Mouse (Mus musculus) neural tube, embryonic 12.5 days (tissue): ENCODE measurements around the gene 3110040M04Rik. TPM values are rescaled to one million over a fixed set of nuclear protein-coding genes. Genes with fewer than 3 reads are reported as not detected.

Source experiments
- ATAC-seq: fragments of 200-750 bp; cut with Nextera tagmentation; 2 replicates; pipeline ENCODE4 v1.8.0; 2017; ENCODE audit warnings: low read depth, mild to moderate bottlenecking, moderate TSS enrichment, moderate library complexity; ENCODE audit not compliant: low FRiP score
- H3K27ac ChIP-seq: fragments of 300-500 bp; sonication (generic); 2 replicates; pipeline ENCODE4 v1.5.1; 2016
- H3K27me3 ChIP-seq: fragments of 300-500 bp; sonication (generic); replicated peaks from 2 replicates; pipeline ENCODE4 v1.6.1; 2016; ENCODE audit warnings: mild to moderate bottlenecking
- H3K36me3 ChIP-seq: fragments of 300-500 bp; sonication (generic); 2 replicates; pipeline ENCODE4 v1.6.1; 2016; ENCODE audit warnings: mild to moderate bottlenecking
- H3K4me1 ChIP-seq: fragments of 300-500 bp; sonication (generic); 2 replicates; pipeline ENCODE4 v1.6.1; 2016
- H3K4me2 ChIP-seq: fragments of 300-500 bp; sonication (generic); replicated peaks from 2 replicates; pipeline ENCODE4 v1.6.1; 2016; ENCODE audit warnings: mild to moderate bottlenecking
- H3K4me3 ChIP-seq: fragments of 300-500 bp; sonication (generic); 2 replicates; pipeline ENCODE4 v1.5.1; 2016
- H3K9ac ChIP-seq: fragments of 300-500 bp; sonication (generic); 2 replicates; pipeline ENCODE4 v1.6.1; 2016; ENCODE audit warnings: mild to moderate bottlenecking
- H3K9me3 ChIP-seq: fragments of 300-500 bp; sonication (generic); 2 replicates; pipeline ENCODE4 v1.6.1; 2016; ENCODE audit warnings: mild to moderate bottlenecking
- WGBS: fragments of 180-500 bp; shearing (Covaris S2); methylation state at CpG from one replicate; pipeline ENCODE4 v1.1.7; 2016; 5-methylcytosine and 5-hydroxymethylcytosine counted together
- polyA plus RNA-seq: library from polyadenylated mRNA; unstranded; fragments of >200 nt; fragmentation: Nextera tagmentation; extraction: Ambion mirVana; gene quantifications from 2 replicates; pipeline ENCODE4 v1.2.1, GENCODE M21; 2016

The 3110040M04Rik gene
- polyA plus RNA-seq, 1 experiment from 2014 or later, result not detected

DNA sequence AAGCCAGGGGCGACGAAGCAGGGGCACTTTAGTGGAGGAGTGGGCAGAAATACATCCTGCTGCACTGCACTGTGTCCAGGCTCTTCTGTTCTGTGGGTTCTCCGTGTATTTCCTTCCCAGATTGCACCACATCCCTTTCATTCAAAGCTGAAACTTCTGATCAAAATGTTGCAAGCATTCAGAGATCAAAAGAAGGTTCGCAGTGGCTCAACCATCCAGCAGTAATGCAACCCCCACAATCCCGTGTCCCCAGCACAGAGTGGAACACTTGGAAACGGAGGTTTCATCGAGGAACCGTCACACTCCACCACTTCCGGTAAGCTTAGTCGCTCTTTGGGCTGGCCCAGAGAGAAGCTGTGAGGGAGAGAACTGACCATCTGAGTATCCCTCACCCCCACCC lies 41.2 kb downstream of the 3110040M04Rik start:
- no peak overlapping the region for H3K4me3 ChIP-seq
- no peaks in the 10 kb centered on the region for H3K27me3 ChIP-seq
- H3K9me3 ChIP-seq, result no peaks in the 10 kb centered on the region
- H3K4me2 ChIP-seq, result no peak overlapping the region
- no peak for ATAC-seq
- no peak overlapping the region for H3K27ac ChIP-seq
- no peaks in the 10 kb centered on the region for H3K36me3 ChIP-seq
- no peak overlapping the region for H3K9ac ChIP-seq
- H3K4me1 ChIP-seq, result no peaks in the 10 kb centered on the region
- 87% methylated on average over 10 of the region's 10 CpGs for WGBS

DNA sequence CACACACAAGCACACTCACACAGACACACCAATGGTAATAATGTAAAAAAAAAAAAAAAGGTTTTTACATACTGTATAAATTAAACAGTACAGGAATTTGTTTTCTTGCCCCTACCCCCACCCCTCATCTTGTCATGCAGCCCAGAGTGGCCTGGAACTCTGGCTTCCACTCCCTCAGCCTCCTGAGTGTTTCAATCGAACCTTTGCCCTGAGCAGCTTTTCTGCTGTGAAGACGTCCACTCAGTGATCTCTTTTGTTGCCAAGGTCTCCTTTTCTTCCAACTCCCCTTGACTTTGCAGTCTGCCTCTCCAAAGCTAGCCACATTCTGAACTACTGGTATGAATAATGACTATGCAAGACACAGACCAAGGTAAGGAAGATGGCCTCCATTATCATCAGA lies 41.9 kb downstream of the 3110040M04Rik start:
- no peak overlapping the region for H3K4me2 ChIP-seq
- H3K9me3 ChIP-seq, result no peaks in the 10 kb centered on the region
- H3K9ac ChIP-seq, result no peak overlapping the region
- H3K27me3 ChIP-seq, result no peaks in the 10 kb centered on the region
- 72% methylated on average over 2 of the region's 2 CpGs for WGBS
- no peak for ATAC-seq
- no peaks in the 10 kb centered on the region for H3K4me1 ChIP-seq
- H3K27ac ChIP-seq, result no peak overlapping the region
- H3K4me3 ChIP-seq, result no peak overlapping the region
- no peaks in the 10 kb centered on the region for H3K36me3 ChIP-seq

GRCm38 (mm10) chr1:151250109-151250508 lies 46.2 kb downstream of the 3110040M04Rik start:
- no peak for ATAC-seq
- Histone ChIP-seq H3K4me1 (no peaks in the 10 kb centered on the region), H3K27ac (no peak overlapping the region), H3K9me3 (no peaks in the 10 kb centered on the region), H3K4me2 (no peak overlapping the region), H3K4me3 (no peak overlapping the region), H3K9ac (no peak overlapping the region), H3K27me3 (no peaks in the 10 kb centered on the region), H3K36me3 (no peaks in the 10 kb centered on the region)
- 89% methylated on average over 3 of the region's 3 CpGs for WGBS

DNA sequence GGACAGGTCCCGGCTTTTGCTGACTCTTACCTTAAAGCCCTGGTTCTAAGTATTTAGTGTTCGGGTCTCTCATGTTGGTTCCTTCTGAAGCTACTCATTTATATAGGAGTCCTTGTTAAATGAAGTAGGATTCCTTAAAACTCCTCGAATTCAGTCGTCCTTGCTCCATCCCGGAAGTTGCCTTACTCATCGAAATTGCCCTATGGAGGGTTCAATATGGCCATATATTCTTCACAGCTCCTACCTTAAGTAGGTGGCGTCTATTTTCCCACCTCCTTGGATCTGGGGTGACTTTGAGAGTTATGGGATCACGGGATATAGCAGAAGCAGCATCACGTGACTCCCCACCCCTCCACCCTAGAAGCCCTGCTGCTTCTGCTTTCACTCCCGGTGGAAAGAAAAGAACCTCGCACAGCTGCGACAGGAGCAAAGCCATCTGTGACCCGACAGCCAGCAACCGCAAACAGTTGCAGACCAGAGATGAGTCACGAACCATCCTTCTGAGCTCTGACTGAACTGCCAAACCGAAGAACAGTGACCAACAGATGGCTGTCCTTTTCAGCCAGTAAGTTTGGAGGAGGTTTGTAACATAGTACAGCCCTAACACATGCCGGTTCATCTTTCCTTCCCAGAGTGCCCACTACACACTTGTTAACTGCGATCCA lies 46.7 kb downstream of the 3110040M04Rik start:
- H3K4me3 ChIP-seq, result no peak overlapping the region
- H3K9me3 ChIP-seq, result no peaks in the 10 kb centered on the region
- no peak overlapping the region for H3K9ac ChIP-seq
- H3K27me3 ChIP-seq, result no peaks in the 10 kb centered on the region
- 57% methylated on average over 18 of the region's 18 CpGs for WGBS
- H3K4me1 ChIP-seq, result no peaks in the 10 kb centered on the region
- H3K27ac ChIP-seq, result no peak overlapping the region
- no peaks in the 10 kb centered on the region for H3K36me3 ChIP-seq
- peak; percentile 63; the same call in 1 of the 2 replicates for ATAC-seq
- peak overlapping the region; percentile 28; the same call in 1 of the 2 replicates for H3K4me2 ChIP-seq

GRCm38 (mm10) chr1:151251194-151252010 lies 47.5 kb downstream of the 3110040M04Rik start:
- Histone ChIP-seq H3K4me2 (peak overlapping the region; percentile 28; the same call in 1 of the 2 replicates), H3K27me3 (no peaks in the 10 kb centered on the region), H3K36me3 (no peaks in the 10 kb centered on the region), H3K9ac (no peak overlapping the region), H3K9me3 (no peaks in the 10 kb centered on the region), H3K4me1 (no peaks in the 10 kb centered on the region), H3K27ac (no peak overlapping the region), H3K4me3 (no peak overlapping the region)
- ATAC-seq, result 0 out of 2 replicates have a peak, but pooled peaks have one; percentile 26
- 81% methylated on average over 14 of the region's 14 CpGs for WGBS

Other genes starting within 250 kb of the 3110040M04Rik start
- gene Hmcn1, start 210.7 kb upstream of the 3110040M04Rik start, polyA plus RNA-seq, result 8.8 and 9.1 TPM in 2 replicates
- 0.54 and 1.1 TPM in 2 replicates for gene Gm47985, start 21.6 kb upstream of the 3110040M04Rik start, polyA plus RNA-seq
- gene Gm8947, start 11.7 kb upstream of the 3110040M04Rik start, polyA plus RNA-seq, result 0.28 TPM in 1 of 2 replicates, not detected in the other
- gene Gm47995, start 5.7 kb upstream of the 3110040M04Rik start, polyA plus RNA-seq, result 0.32 TPM in 1 of 2 replicates, not detected in the other
- gene Gm47996, start 6.0 kb downstream of the 3110040M04Rik start, polyA plus RNA-seq, result not detected in 2 replicates
- 332 and 344 TPM in 2 replicates for gene Ivns1abp, start 140.4 kb downstream of the 3110040M04Rik start, polyA plus RNA-seq
- 26.9 and 30.6 TPM in 2 replicates for gene Swt1, start 224.3 kb downstream of the 3110040M04Rik start, polyA plus RNA-seq
- 56.8 and 63.9 TPM in 2 replicates for gene Trmt1l, start 224.4 kb downstream of the 3110040M04Rik start, polyA plus RNA-seq